Mouse (Mus musculus): ENCODE results near the gene Lonrf3. TPM values are rescaled to one million over a fixed set of nuclear protein-coding genes. Genes with fewer than 3 reads are reported as not detected.

Lonrf3 gene
- total RNA-seq (2021) = 10 to 100 TPM; 26.0 to 29.2 TPM

DNA sequence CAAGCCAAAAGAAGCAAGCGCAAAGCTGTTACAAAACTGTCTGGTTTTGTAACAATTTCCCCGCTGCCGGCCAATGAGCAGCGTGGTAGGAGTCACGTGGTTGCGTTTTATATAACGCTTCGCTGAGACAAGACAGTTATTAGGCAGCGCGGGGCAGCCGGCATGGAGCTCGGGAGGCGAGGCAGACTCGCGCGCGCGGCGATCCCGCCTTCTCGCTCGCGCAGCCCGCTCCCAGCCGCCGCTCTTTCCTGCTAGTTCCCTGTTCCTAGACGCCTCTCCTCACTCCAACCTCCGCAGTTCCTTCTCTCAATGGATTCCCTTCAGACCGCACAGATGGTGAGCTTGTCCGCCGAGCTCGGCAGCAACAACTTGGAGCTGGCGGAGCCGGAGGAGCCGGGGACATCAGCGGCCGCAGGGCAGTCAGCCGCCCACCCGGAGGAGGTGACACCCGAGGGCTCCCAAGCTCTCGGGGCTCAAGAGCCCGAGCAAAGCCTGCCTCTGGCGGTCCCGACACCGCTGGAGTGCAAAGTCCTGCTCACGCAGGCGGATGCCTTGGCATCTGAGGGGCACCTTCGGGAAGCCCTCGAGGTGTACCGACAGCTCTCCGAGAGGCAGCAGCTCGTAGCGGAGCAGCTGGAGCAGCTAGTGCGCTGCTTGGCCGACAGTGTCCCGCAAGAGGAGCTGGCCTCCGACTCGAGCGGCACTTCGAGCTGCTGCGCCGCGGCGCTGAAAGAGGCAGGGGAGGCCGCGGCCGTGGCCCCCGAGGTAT lies at the start of gene Lonrf3:
Gene Lonrf3 (plus strand): TSS at position 83 of the 769 bp plus-strand sequence.
- DNase-seq = peak; percentile 74 to 76

DNA sequence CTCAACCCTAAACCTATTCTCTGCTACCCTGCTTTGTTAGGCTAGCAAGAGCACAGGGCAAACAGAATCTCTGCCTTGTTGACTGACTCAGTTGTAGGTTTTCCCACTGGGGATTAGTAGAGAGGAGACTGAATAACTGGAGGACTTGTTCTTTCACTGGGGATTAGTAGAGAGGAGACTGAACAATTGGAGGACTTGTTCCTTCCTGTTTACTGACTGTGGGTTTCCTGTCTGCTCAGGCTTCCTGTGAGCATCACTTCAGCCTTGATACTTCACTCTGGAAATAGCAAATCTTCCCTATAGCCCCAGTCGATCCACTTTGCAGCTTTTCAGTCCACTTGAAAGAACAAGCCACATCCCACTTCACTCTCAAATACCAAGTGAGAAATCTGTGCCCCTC lies 49.4 kb upstream of the Lonrf3 start:
- DNase-seq = no peak

DNA sequence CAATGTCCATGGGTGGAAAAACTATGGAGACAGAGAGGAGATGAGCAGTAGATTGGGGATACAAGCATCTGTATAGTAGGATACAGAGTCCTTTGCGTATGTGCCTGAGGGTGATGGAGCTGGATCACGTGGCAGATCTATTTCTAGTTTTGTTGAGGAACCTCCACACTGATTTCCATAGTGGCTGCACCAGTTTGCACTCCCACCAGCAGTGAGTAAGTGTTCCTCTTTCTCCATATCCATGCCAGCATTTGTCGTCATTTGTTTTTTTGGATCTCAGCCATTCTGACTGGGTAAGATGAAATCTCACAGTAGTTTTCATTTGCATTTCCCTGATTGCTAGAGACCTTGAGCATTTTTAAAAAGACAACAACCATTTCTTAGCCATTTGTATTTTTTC lies 16.7 kb upstream of the Lonrf3 start:
- peak; percentile 5 to 16 for DNase-seq

DNA sequence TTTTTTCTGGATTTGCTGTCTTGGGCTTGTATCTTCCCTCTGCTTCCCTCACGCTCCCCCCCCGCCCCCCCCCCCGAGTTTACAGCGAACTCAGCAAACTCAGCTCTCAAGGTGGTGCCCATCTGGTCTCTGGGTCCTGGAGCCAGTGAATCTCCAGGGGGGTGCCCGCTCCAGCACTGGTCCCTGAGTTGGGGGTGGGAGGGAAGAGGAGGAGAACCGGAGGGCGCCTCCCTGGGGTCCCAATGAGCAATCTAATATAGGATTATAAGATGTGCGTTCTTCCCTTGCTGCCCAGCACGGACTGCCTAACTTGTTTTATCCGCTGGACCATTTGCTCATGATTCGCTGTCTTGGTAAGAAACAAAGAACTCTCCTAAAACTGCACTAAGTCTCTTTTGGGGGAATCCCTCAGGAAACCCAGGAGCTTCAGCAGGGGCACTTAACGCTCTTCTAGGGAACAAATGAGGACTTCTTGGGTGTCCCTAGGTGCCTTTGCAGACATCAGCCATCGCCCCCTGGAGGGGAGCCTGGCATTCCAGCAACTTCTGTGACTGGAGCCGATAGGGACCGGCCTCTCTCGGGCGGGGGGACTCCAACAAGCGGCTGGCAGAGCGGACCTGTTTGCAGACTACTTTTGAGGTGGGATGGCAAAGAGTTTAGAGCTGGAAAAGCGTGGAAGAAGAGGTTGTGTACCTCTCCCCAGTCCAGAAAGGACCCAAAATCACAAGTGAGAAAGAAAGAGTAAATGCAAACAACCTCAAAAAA lies 480 bp upstream of the Lonrf3 start:
- DNase-seq = peak; percentile 24 to 31

- peak; percentile 8 to 16 for DNase-seq
Measured at GRCm38 (mm10) chrX:36329040-36329649, 992 bp downstream of the Lonrf3 start.

- DNase-seq = peak; percentile 25 to 30
Measured at GRCm38 (mm10) chrX:36329849-36330411, 1.8 kb downstream of the Lonrf3 start.

GRCm38 (mm10) chrX:36352446-36352845 lies 24.3 kb downstream of the Lonrf3 start:
- DNase-seq = no peak

GRCm38 (mm10) chrX:36385340-36385739 lies 57.2 kb downstream of the Lonrf3 start:
- no peak for DNase-seq

DNA sequence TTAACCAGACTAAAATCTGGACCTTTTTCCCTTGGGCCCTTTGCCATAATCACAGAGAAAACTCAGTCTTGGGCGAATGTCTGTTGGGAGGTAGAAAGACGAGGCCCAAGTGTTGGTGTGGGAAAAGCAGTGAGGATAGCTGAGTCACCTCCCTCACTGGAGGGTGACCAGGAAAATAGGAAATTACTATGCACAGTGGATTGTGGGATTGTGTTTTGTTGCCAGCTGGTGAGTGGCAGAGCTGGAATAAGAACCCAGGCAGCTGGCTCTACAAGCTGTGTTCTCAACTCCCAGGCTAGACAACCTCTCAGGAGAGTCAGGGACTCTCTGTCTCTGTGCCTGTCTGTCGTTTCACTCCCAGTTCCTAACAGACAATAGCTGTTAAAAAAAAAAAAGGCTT lies 61.8 kb downstream of the Lonrf3 start:
- peak; percentile 58 to 72 for DNase-seq

DNA sequence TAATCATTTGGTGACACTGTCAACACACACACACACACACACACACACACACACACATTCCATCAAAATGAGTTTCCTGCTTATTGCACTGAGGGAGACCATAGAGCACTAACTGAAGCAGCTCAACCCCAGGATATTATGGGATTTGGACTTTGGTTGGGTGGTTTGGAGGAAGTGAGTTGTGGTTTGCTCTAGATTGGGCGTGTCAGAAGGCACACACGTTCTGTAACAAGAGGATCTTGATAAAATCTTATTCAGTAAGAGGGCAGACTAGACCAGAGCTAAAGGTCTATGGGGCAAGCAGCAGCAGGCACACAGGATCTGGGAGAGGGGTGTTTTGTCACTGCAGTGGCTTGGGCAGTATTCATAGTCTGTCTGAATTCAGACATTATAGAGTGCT lies 62.4 kb downstream of the Lonrf3 start:
- DNase-seq = no peak

GRCm38 (mm10) chrX:36392672-36393071 lies 64.5 kb downstream of the Lonrf3 start:
- peak; percentile 18 to 24 for DNase-seq

DNA sequence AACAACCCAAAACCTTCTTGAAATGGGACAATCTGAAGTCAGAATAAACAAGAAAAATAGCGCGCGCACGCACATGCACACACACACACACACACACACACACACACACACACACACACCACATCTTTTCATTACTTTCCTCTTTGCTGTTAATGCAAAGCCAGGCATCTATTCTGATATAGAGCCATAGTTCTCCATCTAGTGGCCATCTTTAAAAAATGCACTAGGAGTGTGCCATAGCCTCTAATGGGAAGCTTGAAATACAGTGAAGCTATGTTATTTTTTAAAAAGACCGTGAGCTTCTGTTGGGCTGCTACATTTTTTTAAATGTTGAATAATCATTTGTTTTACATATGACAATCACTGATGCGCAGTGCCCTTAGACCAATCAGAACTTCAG lies 65.1 kb downstream of the Lonrf3 start:
- DNase-seq = no peak

GRCm38 (mm10) chrX:36400980-36401379 lies 72.8 kb downstream of the Lonrf3 start, which contains the start of gene Gm6268:
Gene Gm6268 (plus strand): TSS chrX:36401280.
- DNase-seq = no peak

- no peak for DNase-seq
Measured at GRCm38 (mm10) chrX:36402316-36402715, 74.2 kb downstream of the Lonrf3 start.

Small RNA genes within 50 kb of the gene (microRNA-seq; reads per million reads assigned to microRNA genes)
- 0 reads per million in 2 experiments for gene Gm44485

Other genes with a start within 250 kb of the Lonrf3 start
- gene Il13ra1, start 216.2 kb upstream of the Lonrf3 start, total RNA-seq (2021) = 1 to 10 TPM; 3.8 to 4.1 TPM
- 10 to 100 TPM; 43.2 to 45.9 TPM for gene Zcchc12, start 132.4 kb upstream of the Lonrf3 start, total RNA-seq (2021)
- not detected for gene Gm6268, start 72.9 kb downstream of the Lonrf3 start, total RNA-seq (2021)
- 1 to 10 TPM; 1.6 to 2.8 TPM for gene Gm14569, start 163.5 kb downstream of the Lonrf3 start, total RNA-seq (2021)

All from layer of hippocampus, postnatal 36 days (tissue).